Mouse (Mus musculus): Measurements from ENCODE around the gene Gbp2b.
"Not testable (repeated sequence)": the region's sequence is repeated elsewhere in the genome, so short reads cannot be mapped to it uniquely, and the experiment has no call there.

Gbp2b gene

GRCm38 (mm10) chr3:142594547-142594946 is at the start of gene Gbp2b:
TSS of gene Gbp2b (plus strand) at chr3:142594847.
- no peak for DNase-seq (ENCODE audit: low spot score in 2 of 2)

DNA sequence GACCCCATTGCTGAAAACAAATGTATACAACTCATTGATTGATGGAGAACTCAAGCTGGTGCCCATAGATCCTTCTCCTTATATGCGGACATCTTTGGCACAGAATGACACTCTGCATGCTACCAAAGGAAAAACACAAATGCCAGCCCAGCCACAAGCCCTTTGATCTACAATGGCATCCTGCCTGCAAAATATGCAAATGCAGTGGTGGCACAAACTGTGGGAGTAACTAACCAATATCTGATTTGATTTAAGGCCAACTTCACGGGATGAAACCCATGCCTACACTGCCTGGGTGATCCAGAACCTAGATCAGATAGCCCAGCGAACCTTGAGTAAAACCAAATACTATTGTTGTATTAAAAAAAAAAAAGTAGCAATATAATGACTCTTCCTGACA is 48.0 kb upstream of the Gbp2b start:
- DNase-seq (ENCODE audit: low spot score in 2 of 2) = no peak

DNA sequence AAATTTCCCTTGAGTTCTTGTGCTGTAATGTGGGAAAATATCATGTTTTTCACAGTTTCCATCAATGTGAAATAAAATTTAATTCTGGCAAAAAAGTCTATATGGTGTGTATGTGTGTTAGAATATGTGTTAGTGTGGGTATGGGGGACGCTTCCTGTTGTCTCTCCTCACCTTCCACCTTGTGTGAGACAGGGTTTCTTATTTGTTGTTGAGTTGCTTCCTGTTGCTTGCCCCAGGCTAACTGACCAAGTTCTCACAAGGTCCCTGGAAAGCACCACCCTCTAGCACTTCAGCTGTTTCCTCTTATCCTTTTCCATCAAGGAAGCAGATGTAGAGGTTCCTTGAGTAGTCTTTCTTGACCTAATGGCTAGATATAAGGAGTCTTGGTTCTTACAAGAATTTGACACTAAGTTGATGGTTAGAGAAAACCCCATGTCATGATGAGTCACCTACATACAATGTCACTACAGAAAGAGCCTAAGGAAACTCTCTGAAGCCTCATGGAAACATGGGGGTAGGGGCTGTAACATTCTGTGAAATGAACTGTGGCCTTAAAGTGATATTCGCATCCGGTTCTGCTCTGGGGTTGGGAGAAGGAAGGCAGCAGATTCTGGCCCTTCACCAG is 44.5 kb upstream of the Gbp2b start:
- no peak for DNase-seq (ENCODE audit: low spot score in 2 of 2)

GRCm38 (mm10) chr3:142554601-142555000 is 40.0 kb upstream of the Gbp2b start:
- no peak for DNase-seq (ENCODE audit: low spot score in 2 of 2)

DNA sequence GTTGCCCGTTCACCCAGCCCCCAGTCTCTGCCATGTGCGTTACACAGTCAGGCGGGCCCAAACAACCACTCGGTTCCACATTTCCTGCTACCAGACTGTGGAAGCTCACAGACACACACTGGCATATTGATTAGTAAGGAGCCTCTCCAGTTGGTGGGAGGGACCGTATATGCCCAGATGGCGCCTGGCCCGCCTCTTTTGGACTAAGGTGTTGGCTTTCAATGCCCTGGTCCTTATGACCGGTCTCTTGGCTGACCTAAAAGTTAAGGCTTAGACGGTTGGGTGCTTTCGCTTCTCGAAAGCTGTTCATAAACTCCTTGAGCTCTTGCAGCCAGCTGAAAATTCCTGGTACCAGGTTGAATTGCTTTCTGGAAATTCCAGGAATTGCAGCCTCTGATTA is 39.0 kb upstream of the Gbp2b start:
- DNase-seq (ENCODE audit: low spot score in 2 of 2) = no peak

- DNase-seq (ENCODE audit: low spot score in 2 of 2) = peak in 1 of 2 experiments; percentile 25
These were observed 34.9 kb upstream of the Gbp2b start, which contains the start of gene Gbp3 for GRCm38 (mm10) chr3:142559632-142560228. TSS of gene Gbp3 (plus strand) at chr3:142560026.

- peak; percentile 85 to 89 for DNase-seq (ENCODE audit: low spot score in 2 of 2)
These were observed 34.2 kb upstream of the Gbp2b start for GRCm38 (mm10) chr3:142560296-142560948.

DNA sequence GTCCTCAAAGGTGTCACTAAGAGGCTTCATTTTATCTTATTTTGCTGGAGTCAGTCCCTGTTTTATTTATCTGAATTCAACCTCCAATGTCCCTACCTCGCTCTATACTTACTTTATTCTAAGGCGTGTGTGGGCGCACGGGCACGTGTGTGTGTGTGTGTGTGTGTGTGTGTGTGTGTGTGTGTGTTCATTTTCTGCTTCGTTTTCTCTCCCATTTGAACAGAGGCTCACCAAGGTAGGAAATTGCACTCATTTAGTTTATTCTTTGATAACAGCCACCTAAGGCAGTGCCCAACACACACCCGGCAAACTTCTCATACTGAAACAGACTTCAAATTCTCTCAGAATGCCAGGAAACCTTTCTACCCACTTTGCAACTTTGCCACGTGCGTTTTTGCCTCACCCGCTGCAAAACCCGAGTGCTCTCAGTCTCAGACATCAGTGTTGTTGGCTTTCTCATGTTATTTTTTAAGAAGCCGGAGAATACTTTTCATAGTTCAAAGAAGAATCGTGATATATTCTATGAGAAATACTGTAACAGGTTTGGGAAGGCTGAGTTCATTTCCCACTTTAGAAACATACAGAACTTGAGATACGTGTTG is 33.5 kb upstream of the Gbp2b start:
- no peak for DNase-seq (ENCODE audit: low spot score in 2 of 2)

DNA sequence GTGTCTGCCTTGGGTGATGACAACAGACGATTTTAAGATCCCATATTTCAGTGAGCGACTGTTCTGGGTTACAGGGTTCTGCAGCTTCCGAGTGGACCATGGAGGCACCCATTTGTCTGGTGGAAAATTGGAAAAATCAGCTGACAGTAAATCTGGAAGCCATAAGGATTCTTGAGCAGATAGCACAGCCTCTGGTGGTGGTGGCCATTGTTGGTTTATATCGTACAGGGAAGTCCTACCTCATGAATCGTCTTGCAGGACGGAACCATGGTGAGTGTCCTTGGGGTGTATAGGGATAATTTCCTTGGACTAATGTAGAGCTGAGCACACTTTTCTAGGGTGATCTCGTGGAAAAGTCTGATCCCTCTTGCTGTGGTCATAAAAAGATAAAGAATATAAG is 33.0 kb upstream of the Gbp2b start:
- DNase-seq (ENCODE audit: low spot score in 2 of 2) = no peak

GRCm38 (mm10) chr3:142567490-142567889 is 27.2 kb upstream of the Gbp2b start:
- DNase-seq (ENCODE audit: low spot score in 2 of 2) = not testable (repeated sequence)

- no peak for DNase-seq (ENCODE audit: low spot score in 2 of 2)
These were observed 23.9 kb upstream of the Gbp2b start for GRCm38 (mm10) chr3:142570738-142571137.

DNA sequence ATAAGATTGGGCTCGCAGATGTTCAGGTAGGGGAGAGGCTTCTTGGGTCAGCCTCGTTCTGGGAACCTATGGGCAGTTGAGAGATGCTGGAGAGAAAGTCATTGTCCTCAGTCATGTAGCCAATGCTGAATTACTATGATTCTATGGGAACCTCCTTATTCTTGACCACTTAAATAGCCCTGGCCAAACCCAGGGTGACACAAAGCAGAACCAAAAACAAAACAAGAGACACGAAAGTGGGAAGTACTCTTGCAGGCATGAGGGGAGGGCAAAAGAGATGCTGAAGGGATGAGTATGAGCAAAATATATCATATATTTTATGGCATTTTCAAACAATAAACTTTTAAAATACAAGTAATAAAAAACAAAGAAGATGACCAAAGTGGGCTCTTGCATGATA is 17.5 kb upstream of the Gbp2b start:
- DNase-seq (ENCODE audit: low spot score in 2 of 2) = no peak

DNA sequence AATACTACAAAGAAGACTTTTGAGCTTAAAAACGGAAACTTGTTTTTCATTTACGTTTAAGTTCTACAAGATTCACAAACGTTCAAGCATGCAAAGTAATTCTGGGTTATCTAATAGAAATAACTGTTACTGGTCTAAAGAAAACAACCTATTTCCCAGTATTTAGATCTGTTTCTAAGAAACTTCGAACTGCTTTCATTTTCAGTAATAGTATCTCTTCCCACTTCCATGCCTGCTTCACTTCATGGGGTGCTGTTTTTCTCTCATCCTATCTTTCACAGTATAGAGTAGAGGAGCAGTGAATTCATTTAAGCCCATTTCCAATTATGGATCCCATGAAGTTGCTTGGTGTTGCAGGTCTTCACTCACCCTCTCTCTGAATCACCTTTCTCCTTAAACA is 16.3 kb upstream of the Gbp2b start:
- no peak for DNase-seq (ENCODE audit: low spot score in 2 of 2)

GRCm38 (mm10) chr3:142583067-142583466 is 11.6 kb upstream of the Gbp2b start:
- DNase-seq (ENCODE audit: low spot score in 2 of 2) = no peak

DNA sequence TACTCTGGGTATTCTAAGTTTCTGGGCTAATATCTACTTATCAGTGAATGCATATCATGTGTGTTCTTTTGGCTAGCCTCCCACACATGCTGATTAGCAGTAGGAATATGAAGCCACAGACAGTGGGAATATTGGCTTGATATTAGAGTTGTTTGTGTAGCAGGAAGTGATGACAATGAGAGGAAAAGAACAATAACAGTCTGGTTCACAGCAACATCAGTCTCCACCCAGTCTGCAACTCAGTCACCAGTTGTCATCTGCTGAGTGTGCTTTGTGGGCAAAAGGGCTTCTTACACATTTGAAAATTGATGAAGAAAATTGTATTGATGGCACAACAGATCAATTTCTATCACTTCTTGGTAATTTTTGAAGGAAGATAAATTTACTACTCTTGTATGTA is 7.3 kb upstream of the Gbp2b start:
- no peak for DNase-seq (ENCODE audit: low spot score in 2 of 2)

GRCm38 (mm10) chr3:142588888-142589287 is 5.8 kb upstream of the Gbp2b start:
- no peak for DNase-seq (ENCODE audit: low spot score in 2 of 2)

- DNase-seq (ENCODE audit: low spot score in 2 of 2) = no peak
These were observed 4.1 kb upstream of the Gbp2b start for GRCm38 (mm10) chr3:142590431-142591067.

- no peak for DNase-seq (ENCODE audit: low spot score in 2 of 2)
These were observed 3.3 kb downstream of the Gbp2b start for GRCm38 (mm10) chr3:142597923-142598322.

GRCm38 (mm10) chr3:142601675-142602074 is 7.0 kb downstream of the Gbp2b start:
- no peak for DNase-seq (ENCODE audit: low spot score in 2 of 2)

DNA sequence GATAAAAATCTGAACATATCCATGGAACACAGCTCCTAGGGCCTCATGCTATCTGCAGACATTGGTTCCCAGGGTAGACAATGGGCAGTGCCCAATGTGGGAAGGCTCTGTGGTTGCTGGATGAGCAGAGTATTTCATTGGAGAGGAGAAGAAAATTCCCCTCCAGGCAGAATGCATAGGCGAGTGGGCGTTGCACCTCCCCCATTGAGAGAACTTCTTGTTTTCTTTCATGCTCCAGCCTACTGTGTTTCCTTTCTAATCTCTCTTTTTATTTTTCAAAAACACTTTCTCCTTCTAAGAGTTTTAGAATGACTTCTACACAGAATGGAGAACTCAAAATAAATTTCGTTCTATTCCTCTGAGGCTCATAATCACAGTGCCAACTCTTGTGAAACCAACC is 24.0 kb downstream of the Gbp2b start:
- DNase-seq (ENCODE audit: low spot score in 2 of 2) = no peak

GRCm38 (mm10) chr3:142619606-142620005 is 25.0 kb downstream of the Gbp2b start:
- DNase-seq (ENCODE audit: low spot score in 2 of 2) = peak in 1 of 2 experiments; percentile 6
